Mouse (Mus musculus): ENCODE data around the gene Pnliprp2. TPM values are rescaled to one million over a fixed set of nuclear protein-coding genes. Genes with fewer than 3 reads are reported as not detected.

Gene Pnliprp2
- total and polyA plus RNA-seq, 3 experiments: not detected

DNA sequence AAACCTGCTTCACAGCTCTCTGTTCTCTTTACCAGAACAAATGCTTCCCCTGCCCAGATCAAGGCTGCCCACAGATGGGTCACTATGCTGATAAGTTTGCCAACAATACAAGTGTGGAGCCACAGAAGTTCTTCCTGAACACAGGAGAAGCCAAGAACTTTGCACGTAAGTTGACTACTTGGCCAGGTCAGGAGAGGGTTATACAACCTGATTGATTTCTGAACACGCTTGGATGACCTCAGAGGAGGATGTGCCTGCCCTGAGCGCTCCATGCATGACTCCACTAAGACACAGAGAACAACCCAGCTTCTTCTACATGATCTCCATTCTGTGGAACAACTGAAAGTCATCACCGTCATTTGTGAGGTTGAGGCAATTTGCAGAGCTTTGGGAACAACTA, 21.4 kb upstream of the Pnliprp2 start:
- Histone ChIP-seq H3K27ac (ENCODE audit: control insufficient read depth, low read depth, low read length) (no peak overlapping the region), H3K4me1 (ENCODE audit: control insufficient read depth in 1 of 2, insufficient read depth in 2 of 2, low read length in 2 of 2) (no peaks in the 10 kb centered on the region), H3K4me3 (ENCODE audit: control insufficient read depth in 1 of 2, insufficient read depth in 1 of 2, low read depth in 2 of 2, low read length in 2 of 2) (no peak overlapping the region), H3K9me3 (replicated peaks; ENCODE audit: insufficient read depth, low read length) (no peaks in the 10 kb centered on the region), H3K36me3 (ENCODE audit: control insufficient read depth in 1 of 2, insufficient read depth in 2 of 2, low read length in 2 of 2) (no peaks in the 10 kb centered on the region), H3K27me3 (ENCODE audit: control insufficient read depth in 1 of 2, insufficient read depth in 2 of 2, low read length in 2 of 2) (no peaks in the 10 kb centered on the region), H3K79me2 (ENCODE audit: control insufficient read depth, insufficient read depth, low read length, poor library complexity) (no peaks in the 10 kb centered on the region), H3K9ac (ENCODE audit: control insufficient read depth, low read depth, low read length, poor library complexity, severe bottlenecking) (no peak overlapping the region)
- DNase-seq (ENCODE audit: low read depth, low spot score): no peak
- TF ChIP-seq POLR2AphosphoS2 (IDR thresholded peaks at IDR 0.05; ENCODE audit: low read length) (no peak), USF2 (IDR thresholded peaks at IDR 0.05; ENCODE audit: borderline replicate concordance in 1 of 2, insufficient read depth in 1 of 2, low read depth in 1 of 2, low read length in 2 of 2) (no peak), UBTF (IDR thresholded peaks at IDR 0.05; ENCODE audit: borderline replicate concordance, insufficient read depth, low read depth, low read length) (no peak), TCF12 (IDR thresholded peaks at IDR 0.05; ENCODE audit: low read depth, low read length) (no peak), MAX (IDR thresholded peaks at IDR 0.05; ENCODE audit: low read length) (no peak), ZC3H11A (IDR thresholded peaks at IDR 0.05; ENCODE audit: low read depth, low read length) (no peak), ETS1 (IDR thresholded peaks at IDR 0.05; ENCODE audit: low read depth, low read length) (no peak), USF1 (IDR thresholded peaks at IDR 0.05; ENCODE audit: low read depth, low read length) (no peak), MAFK (IDR thresholded peaks at IDR 0.05; ENCODE audit: borderline replicate concordance, low read depth, low read length) (no peak), ZKSCAN1 (IDR thresholded peaks at IDR 0.05; ENCODE audit: low read depth, low read length) (no peak), MAZ (IDR thresholded peaks at IDR 0.05; ENCODE audit: low read depth, low read length) (no peak), MYC (IDR thresholded peaks at IDR 0.05; ENCODE audit: low read depth, low read length) (no peak), POLR2AphosphoS5 (IDR thresholded peaks at IDR 0.05; ENCODE audit: borderline replicate concordance, low read depth, low read length) (no peak), MYB (IDR thresholded peaks at IDR 0.05; ENCODE audit: low read depth, low read length) (no peak), SMC3 (IDR thresholded peaks at IDR 0.05; ENCODE audit: low read depth, low read length) (no peak)

DNA sequence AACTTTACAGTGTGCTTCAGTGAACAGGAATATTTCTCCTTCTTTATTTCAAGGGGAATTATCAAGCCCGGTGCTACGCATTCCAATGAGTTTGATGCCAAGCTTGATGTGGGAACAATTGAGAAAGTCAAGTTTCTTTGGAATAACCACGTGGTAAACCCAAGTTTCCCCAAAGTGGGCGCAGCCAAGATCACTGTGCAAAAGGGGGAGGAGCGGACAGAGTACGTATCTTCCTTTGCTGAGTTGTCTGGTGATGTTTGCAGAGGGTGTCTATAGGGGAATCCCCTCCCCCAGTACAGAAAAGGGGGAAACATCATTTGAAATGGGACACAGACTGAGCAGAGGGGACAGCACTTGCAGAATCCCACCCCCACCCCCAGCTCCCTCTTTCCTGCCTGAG, 18.5 kb upstream of the Pnliprp2 start:
- no peak overlapping the region for H3K9ac ChIP-seq (ENCODE audit: control insufficient read depth, low read depth, low read length, poor library complexity, severe bottlenecking)
- no peaks in the 10 kb centered on the region for H3K4me1 ChIP-seq (ENCODE audit: control insufficient read depth in 1 of 2, insufficient read depth in 2 of 2, low read length in 2 of 2)
- H3K27ac ChIP-seq (ENCODE audit: control insufficient read depth, low read depth, low read length): no peak overlapping the region
- H3K4me3 ChIP-seq (ENCODE audit: control insufficient read depth in 1 of 2, insufficient read depth in 1 of 2, low read depth in 2 of 2, low read length in 2 of 2): no peak overlapping the region
- no peaks in the 10 kb centered on the region for H3K36me3 ChIP-seq (ENCODE audit: control insufficient read depth in 1 of 2, insufficient read depth in 2 of 2, low read length in 2 of 2)
- TF ChIP-seq ELF1 (IDR thresholded peaks at IDR 0.05; ENCODE audit: low read depth, low read length): no peak
- no peak for TF ChIP-seq MAX (IDR thresholded peaks at IDR 0.05; ENCODE audit: low read length)
- TF ChIP-seq MXI1 (IDR thresholded peaks at IDR 0.05; ENCODE audit: low read depth, low read length): no peak
- TF ChIP-seq ZC3H11A (IDR thresholded peaks at IDR 0.05; ENCODE audit: low read depth, low read length): no peak
- no peak for TF ChIP-seq CHD2 (IDR thresholded peaks at IDR 0.05; ENCODE audit: low read length)
- no peak for TF ChIP-seq RCOR1 (IDR thresholded peaks at IDR 0.05; ENCODE audit: low read depth, low read length)
- TF ChIP-seq EP300 (IDR thresholded peaks at IDR 0.05; ENCODE audit: low read depth in 1 of 2, low read length in 2 of 2): no peak
- TF ChIP-seq KAT2A (conservative IDR thresholded peaks at IDR 0.05; ENCODE audit: low read depth, low read length): no peak
- no peak for TF ChIP-seq GABPA (IDR thresholded peaks at IDR 0.05; ENCODE audit: low read depth, low read length)
- no peak for TF ChIP-seq UBTF (IDR thresholded peaks at IDR 0.05; ENCODE audit: borderline replicate concordance, insufficient read depth, low read depth, low read length)
- no peak for TF ChIP-seq MYB (IDR thresholded peaks at IDR 0.05; ENCODE audit: low read depth, low read length)
- no peak for TF ChIP-seq E2F4 (IDR thresholded peaks at IDR 0.05; ENCODE audit: borderline replicate concordance, low read depth, low read length)
- TF ChIP-seq MAZ (IDR thresholded peaks at IDR 0.05; ENCODE audit: low read depth, low read length): no peak
- no peak for TF ChIP-seq USF2 (IDR thresholded peaks at IDR 0.05; ENCODE audit: borderline replicate concordance in 1 of 2, insufficient read depth in 1 of 2, low read depth in 1 of 2, low read length in 2 of 2)
- TF ChIP-seq RAD21 (IDR thresholded peaks at IDR 0.05; ENCODE audit: low read depth, low read length): no peak
- no peak for TF ChIP-seq MYC (IDR thresholded peaks at IDR 0.05; ENCODE audit: low read depth, low read length)
- no peak for TF ChIP-seq POLR2A (IDR thresholded peaks at IDR 0.05; ENCODE audit: control insufficient read depth in 1 of 2, insufficient read depth in 1 of 2, low read depth in 1 of 2, low read length in 2 of 2, poor library complexity in 1 of 2)
- TF ChIP-seq TBP (IDR thresholded peaks at IDR 0.05; ENCODE audit: low read depth, low read length): no peak
- no peaks in the 10 kb centered on the region for H3K9me3 ChIP-seq (replicated peaks; ENCODE audit: insufficient read depth, low read length)
- no peaks in the 10 kb centered on the region for H3K79me2 ChIP-seq (ENCODE audit: control insufficient read depth, insufficient read depth, low read length, poor library complexity)
- no peak for DNase-seq (ENCODE audit: low read depth, low spot score)
- H3K27me3 ChIP-seq (ENCODE audit: control insufficient read depth in 1 of 2, insufficient read depth in 2 of 2, low read length in 2 of 2): no peaks in the 10 kb centered on the region
